Mouse (Mus musculus) WW6 (cell line): Measurements from ENCODE around the gene Smim24.

ENCODE experiments used
- DNase-seq: peaks from one replicate; pipeline ENCODE4 v3.0.0-alpha.2; 2013; ENCODE audit warnings: low read depth, low spot score

Gene Smim24

GRCm38 (mm10) chr10:81409330-81409729 lies 16.5 kb downstream of the Smim24 start:
- no peak for DNase-seq

GRCm38 (mm10) chr10:81410350-81410749 lies 17.5 kb downstream of the Smim24 start:
- DNase-seq: no peak

DNA sequence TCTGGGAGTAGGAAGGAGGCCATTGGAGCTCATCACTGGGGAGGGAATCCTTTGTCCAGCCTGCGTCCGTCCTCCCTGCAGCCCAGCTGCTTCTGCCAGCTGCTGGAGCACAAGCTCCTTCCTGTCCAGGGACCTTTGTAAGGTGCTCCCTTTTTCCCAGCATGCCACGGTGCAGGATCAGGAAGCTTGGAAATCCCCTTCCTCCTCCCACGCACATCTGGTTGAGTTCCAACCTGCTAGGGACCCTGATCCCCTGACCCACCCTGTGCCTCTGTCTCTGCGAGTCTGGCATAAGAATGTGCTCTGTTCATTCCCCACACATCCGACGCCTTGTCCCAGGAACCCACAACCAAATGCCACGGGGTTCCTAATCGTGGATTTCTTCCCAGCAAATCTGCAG lies 18.1 kb downstream of the Smim24 start:
- DNase-seq: no peak

- no peak for DNase-seq
These were observed 18.9 kb downstream of the Smim24 start for GRCm38 (mm10) chr10:81411471-81412400.

GRCm38 (mm10) chr10:81412586-81413309 lies 19.9 kb downstream of the Smim24 start:
- no peak for DNase-seq

DNA sequence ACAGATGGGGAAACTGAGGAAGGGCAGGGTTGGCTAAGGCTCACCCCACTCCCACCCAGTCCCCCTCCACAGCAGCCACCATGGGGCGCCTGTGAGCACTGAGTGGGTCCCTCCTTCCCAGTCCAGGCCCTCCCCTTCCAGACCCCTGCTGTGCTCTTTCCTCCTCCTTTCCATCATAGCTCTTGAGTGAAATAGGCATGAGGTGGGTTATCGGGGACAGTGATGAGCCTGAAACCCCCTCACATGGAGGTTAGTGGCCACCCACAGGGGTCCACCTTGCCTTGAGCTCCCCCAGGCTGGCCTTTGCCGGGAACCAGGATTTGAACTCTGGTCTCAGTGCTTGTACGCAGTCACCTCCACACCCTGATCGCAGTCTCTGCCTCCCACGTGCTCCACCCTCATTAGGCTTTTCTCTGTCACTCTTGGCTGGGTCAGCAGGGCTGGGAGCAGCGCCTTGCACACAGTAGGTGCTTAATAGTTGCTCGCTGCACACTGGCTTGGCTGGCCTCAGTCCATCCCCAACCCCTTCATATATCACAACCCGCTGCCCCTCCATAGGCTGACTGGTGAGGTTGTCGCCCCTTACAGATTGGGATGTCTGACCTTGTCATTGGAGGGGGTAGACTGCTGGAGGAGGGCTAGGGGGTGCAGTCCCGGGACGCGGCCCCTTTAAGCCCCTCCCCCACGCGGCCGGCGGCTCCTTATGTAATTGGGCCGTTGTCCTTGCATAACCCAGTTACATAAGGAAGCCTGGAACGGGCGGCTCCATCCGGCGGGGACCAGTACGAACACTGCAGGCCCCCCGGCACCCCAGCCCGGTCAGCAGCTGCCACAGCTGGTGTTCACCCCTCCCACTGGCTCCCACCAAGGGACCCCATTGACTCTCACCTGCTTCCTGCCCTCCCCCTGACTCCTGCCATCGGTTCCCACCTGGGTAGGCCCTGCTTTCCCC lies 20.7 kb downstream of the Smim24 start:
- no peak for DNase-seq

DNA sequence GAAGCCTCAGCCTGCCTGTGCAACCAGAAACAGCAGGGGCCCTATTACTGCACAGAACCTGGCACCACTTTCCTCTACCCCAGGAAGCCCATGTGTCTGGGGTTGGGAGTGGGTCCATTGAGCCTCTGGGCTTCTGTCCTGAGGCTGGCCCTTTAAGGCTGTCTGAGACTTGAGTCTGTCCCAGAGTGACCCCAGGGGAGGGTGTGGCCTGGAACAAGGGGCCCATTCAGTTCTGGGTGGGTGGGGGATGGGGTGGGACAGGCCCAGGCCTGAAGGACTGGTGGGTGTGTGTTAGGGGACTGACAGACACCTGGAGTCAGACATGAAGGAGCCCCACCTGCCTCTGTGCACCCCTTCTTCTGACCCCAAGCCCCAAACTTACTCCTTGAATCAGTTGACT lies 21.8 kb downstream of the Smim24 start:
- no peak for DNase-seq

GRCm38 (mm10) chr10:81415146-81415545 lies 22.3 kb downstream of the Smim24 start:
- no peak for DNase-seq

DNA sequence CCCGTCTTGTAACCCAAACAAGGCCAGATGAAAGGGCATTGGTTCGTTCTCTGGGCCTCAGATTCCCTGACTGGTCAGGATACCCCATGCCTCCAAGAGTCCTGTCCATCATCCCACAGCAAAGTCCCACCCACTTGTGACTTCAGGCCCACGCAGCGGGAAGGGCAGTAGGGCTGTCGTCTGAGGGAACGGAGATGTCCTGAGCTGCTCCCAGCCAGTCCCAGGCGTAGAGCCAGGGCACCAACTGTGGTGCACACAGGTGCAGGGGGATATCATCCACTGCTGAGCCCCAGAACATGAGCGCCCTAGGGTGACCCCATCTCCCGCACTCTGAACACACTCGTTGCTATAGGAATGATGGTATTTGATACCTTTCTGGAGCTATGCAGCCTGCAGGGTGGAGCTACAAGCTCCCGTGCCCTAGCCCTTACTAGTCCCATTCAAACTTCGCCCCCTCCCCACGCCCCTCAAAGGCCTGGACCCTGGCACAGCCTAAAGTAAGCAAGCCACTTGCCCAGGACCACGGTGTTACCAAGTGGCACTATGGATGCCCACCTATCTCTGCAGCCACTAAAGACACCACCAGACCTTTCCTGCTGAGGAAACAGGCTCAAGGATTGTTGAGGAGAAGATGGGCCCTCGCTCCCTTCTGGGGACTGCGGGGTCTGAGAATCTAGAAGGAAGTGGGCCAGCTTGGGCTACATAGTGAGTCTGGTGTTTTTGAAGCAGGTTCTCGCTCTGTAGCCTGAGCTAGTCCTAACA lies 22.9 kb downstream of the Smim24 start:
- DNase-seq: no peak

DNA sequence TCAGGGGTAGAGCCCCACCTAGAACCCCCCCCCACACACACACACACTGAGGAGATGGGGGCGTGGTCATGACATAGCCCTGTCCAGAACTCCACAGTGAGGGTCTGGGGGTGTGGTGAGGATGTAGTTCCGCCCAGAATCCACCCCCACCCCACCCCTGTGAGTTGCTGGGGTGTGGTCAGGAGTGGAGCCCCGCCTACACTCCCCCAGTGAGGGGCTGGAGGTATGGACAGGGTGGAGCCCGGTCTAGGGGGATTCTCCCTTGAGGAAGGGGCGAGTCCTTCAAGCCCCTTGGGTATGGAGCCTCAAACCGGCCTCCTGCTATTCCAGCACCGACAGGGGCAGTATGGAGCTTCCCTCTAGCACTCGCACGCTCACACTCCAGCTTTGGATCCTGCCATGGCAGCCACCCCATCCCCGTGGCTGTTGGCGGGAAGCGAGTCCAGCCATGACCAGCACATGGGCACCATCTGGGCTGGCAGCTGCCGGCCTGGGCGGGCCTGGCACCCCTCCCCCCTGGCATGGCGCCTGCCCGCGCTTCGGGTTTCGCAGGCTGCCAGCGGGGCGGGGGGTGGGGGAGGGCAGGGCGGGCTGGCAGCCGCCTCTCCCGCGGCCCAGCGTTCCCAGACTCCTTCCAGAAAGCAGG lies 23.9 kb downstream of the Smim24 start:
- no peak for DNase-seq

- no peak for DNase-seq
These were observed 24.7 kb downstream of the Smim24 start for GRCm38 (mm10) chr10:81417227-81418215.

DNA sequence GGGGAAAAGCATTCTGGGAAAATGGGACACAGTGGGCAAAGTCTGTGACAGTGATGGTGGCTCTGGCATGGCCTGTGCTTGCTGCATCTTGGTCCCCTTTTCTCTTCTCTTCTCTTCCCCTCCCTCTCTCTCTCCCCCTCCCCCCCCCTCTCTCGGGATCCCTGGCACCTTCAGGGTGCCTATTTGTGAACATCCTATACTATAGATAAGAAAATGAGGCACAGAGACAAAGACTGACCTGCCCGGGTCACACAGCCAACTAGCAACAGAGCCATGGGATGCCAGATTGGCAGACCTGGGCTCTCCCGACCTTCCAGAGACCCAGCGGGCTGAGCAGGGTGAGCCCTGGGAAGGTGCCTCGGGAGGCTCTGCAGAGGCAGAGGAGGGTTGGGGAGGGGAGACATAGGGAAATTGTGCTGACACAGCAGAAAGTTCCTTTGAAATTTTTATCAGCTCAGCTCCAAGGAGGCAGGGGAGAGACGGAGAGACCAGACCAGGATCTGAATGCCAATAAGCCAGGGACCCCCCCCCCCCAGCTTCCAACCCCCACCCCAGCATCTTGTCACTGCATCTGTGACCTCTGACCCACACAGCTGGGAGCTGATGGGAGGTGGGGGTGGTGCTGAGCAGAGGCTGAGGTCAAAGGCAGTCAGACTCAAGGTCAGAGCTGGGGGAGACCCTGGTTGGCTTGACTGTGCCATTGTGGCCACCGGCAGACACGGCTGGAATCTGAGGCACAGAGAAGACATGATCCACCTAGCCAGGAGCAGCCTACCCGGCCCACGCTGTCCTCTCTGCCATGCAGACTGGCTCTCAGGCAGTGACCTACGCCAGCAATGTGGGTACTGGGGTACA lies 25.6 kb downstream of the Smim24 start:
- no peak for DNase-seq

GRCm38 (mm10) chr10:81419111-81419928 lies 26.5 kb downstream of the Smim24 start:
- no peak for DNase-seq

DNA sequence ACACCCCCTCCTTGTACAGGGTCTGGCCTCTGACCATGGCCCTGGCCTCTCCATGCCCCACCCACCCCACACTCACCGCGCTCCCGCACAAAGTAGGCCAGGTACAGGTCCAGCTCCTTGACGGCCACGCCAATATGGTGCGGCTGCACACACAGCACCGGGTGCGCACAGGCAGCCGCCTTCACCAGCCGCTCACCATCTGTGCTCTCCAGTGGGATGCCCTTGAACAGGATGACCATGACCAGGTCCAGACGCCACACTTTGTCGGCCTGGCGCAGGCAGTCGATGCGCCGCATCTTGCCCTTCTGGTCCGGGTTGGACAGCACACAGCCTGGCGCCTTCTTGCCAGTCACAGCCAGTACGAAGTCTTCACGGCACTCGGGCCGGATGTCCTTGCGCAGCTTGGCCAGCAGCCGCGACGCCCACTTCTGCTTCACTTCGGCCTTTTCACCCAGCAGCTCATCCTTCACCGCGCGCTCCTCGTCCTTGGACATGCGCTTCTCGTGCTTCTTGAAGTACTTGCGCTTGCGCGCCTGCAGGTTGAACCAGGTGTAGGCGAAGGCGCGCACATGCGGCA lies 27.4 kb downstream of the Smim24 start:
- DNase-seq: no peak

GRCm38 (mm10) chr10:81421041-81421796 lies 28.4 kb downstream of the Smim24 start:
- no peak for DNase-seq

DNA sequence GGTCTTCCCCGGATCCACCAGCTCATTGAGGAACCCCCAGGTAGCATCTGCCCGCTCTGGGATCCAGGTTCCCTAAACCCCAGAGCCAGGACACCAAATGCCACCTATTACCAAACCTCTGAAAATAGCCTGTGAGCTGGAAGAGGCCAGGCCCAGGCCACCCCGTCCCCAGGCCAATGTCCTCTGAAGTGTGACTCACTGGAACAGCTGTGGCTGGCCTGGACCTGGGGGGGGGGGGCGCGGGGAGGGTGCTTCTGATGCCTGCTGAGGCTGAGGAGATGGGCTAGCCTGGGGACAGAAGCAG lies 28.9 kb downstream of the Smim24 start:
- DNase-seq: no peak
